Mouse (Mus musculus) limb, embryonic 11.5 days (tissue): ENCODE measurements around the gene Slco2b1. TPM values are rescaled to one million over a fixed set of nuclear protein-coding genes. Genes with fewer than 3 reads are reported as not detected.

ENCODE experiments used
- ATAC-seq: fragments of 200-750 bp; cut with Nextera tagmentation; 2 replicates; pipeline ENCODE4 v1.8.0; 2017; ENCODE audit warnings: low read depth; ENCODE audit not compliant: insufficient number of reproducible peaks, low FRiP score, low TSS enrichment
- DNase-seq: peaks from one replicate; pipeline ENCODE4 v3.0.0-alpha.2; 2015; ENCODE audit warnings: low spot score
- H3K27ac ChIP-seq: fragments of 300-500 bp; sonication (generic); replicated peaks from 2 replicates; pipeline ENCODE4 v1.5.1; 2014; ENCODE audit warnings: low read depth, mild to moderate bottlenecking, low read length
- H3K27me3 ChIP-seq: fragments of 300-500 bp; sonication (generic); 2 replicates; pipeline ENCODE4 v1.6.1; 2014; ENCODE audit warnings: mild to moderate bottlenecking, low read length, mixed read lengths; ENCODE audit not compliant: control insufficient read depth, insufficient read depth
- H3K36me3 ChIP-seq: fragments of 300-500 bp; sonication (generic); 2 replicates; pipeline ENCODE4 v1.6.1; 2014; ENCODE audit warnings: mild to moderate bottlenecking, low read length, moderate library complexity, mixed read lengths; ENCODE audit not compliant: control insufficient read depth, insufficient read depth
- H3K4me1 ChIP-seq: fragments of 300-500 bp; sonication (generic); 2 replicates; pipeline ENCODE4 v1.6.1; 2014; ENCODE audit warnings: low read length, mixed read lengths; ENCODE audit not compliant: control insufficient read depth, insufficient read depth
- H3K4me2 ChIP-seq: fragments of 300-500 bp; sonication (generic); 2 replicates; pipeline ENCODE4 v1.6.1; 2014; ENCODE audit warnings: low read depth, mild to moderate bottlenecking, moderate library complexity; ENCODE audit not compliant: severe bottlenecking
- H3K4me3 ChIP-seq: fragments of 300-500 bp; sonication (generic); 2 replicates; pipeline ENCODE4 v1.5.1; 2014; ENCODE audit warnings: low read depth, low read length
- H3K9ac ChIP-seq: fragments of 300-500 bp; sonication (generic); 2 replicates; pipeline ENCODE4 v1.6.1; 2014; ENCODE audit warnings: mild to moderate bottlenecking, low read length
- H3K9me3 ChIP-seq: fragments of 300-500 bp; sonication (generic); 2 replicates; pipeline ENCODE4 v1.6.1; 2016; ENCODE audit warnings: low read length; ENCODE audit not compliant: control insufficient read depth
- WGBS: fragments of 180-500 bp; shearing (Covaris S2); extraction: QIAGEN DNeasy Blood & Tissue Kit; methylation state at CpG from one replicate; pipeline ENCODE4 v1.1.7; 2014; 5-methylcytosine and 5-hydroxymethylcytosine counted together
- polyA plus RNA-seq: library from polyadenylated mRNA; unstranded; fragments of >200 nt; fragmentation: Nextera tagmentation; extraction: Ambion mirVana; gene quantifications from 2 replicates; pipeline ENCODE4 v1.2.1, GENCODE M21; 2014

Gene Slco2b1
- polyA plus RNA-seq, 1 experiment from 2014 or later: 0.79 TPM

- Histone ChIP-seq H3K4me3 (no peak overlapping the region), H3K36me3 (no peaks in the 10 kb centered on the region), H3K9me3 (no peaks in the 10 kb centered on the region), H3K9ac (no peak overlapping the region), H3K27ac (no peak overlapping the region), H3K27me3 (no peaks in the 10 kb centered on the region), H3K4me1 (no peaks in the 10 kb centered on the region), H3K4me2 (no peak overlapping the region)
- DNase-seq: no peak
- no peak for ATAC-seq
- WGBS: 69% methylated on average over 4 of the region's 4 CpGs
Observed at GRCm38 (mm10) chr7:99684086-99684485, 27.1 kb downstream of the Slco2b1 start.

DNA sequence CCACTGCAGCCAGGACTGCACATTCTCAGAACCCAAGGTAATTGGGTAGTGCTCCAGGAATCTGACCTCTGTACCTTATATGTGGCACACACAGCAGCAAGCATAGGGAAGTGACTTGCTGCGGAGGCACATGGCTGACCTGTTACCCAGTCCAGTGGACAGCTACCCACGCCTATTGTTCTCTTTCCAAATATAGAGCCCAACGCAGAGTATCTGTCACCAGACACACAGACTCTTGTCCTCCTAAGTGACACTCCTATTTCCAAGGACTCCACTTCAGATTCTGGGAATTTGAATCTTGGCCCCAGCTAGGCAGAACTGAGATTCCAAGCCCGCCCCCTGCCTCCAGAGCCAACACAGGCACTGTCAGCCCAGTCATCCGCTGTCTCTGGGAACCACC lies 30.4 kb downstream of the Slco2b1 start:
- Histone ChIP-seq H3K27me3 (no peaks in the 10 kb centered on the region), H3K27ac (no peak overlapping the region), H3K9ac (no peak overlapping the region), H3K36me3 (no peaks in the 10 kb centered on the region), H3K4me2 (no peak overlapping the region), H3K4me3 (no peak overlapping the region), H3K9me3 (no peaks in the 10 kb centered on the region), H3K4me1 (no peaks in the 10 kb centered on the region)
- ATAC-seq (no peak), DNase-seq (no peak)
- WGBS: 85% methylated on average over 5 of the region's 5 CpGs

GRCm38 (mm10) chr7:99674890-99675289 lies 36.2 kb downstream of the Slco2b1 start:
- H3K9ac ChIP-seq: no peak overlapping the region
- H3K27ac ChIP-seq: no peak overlapping the region
- WGBS: 83% methylated on average over 3 of the region's 3 CpGs
- no peak overlapping the region for H3K4me3 ChIP-seq
- DNase-seq (no peak), ATAC-seq (no peak)
- no peaks in the 10 kb centered on the region for H3K36me3 ChIP-seq
- no peaks in the 10 kb centered on the region for H3K4me1 ChIP-seq
- H3K27me3 ChIP-seq: no peaks in the 10 kb centered on the region
- H3K9me3 ChIP-seq: no peaks in the 10 kb centered on the region
- no peak overlapping the region for H3K4me2 ChIP-seq

DNA sequence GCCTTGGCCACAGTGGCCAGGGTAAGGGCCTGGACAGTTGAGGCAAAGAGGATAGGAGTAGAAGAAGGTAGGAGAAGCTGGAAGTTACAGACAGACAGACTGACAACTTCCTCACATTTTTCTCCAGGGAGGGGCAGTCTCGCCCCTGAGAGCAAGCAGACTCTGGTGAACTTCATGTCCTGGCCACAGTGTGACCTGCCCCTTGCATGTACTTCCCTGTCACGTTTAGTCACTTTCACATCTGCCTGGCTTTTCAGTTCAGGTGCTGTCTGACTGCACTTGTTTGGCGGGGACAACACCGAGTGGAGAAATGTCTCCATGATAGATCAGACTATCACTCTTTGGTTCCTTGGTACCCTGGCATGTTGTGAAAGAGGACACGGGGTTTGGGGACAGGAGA lies 36.9 kb downstream of the Slco2b1 start:
- no peaks in the 10 kb centered on the region for H3K27me3 ChIP-seq
- H3K36me3 ChIP-seq: no peaks in the 10 kb centered on the region
- H3K4me1 ChIP-seq: no peaks in the 10 kb centered on the region
- H3K9ac ChIP-seq: no peak overlapping the region
- no peak overlapping the region for H3K27ac ChIP-seq
- no peaks in the 10 kb centered on the region for H3K9me3 ChIP-seq
- H3K4me3 ChIP-seq: no peak overlapping the region
- H3K4me2 ChIP-seq: no peak overlapping the region
- ATAC-seq: no peak
- no peak for DNase-seq
- WGBS: 78% methylated on average over 5 of the region's 5 CpGs

- Histone ChIP-seq H3K27me3 (no peaks in the 10 kb centered on the region), H3K4me1 (0 out of 2 replicates have a peak, but pooled peaks cover 3% of the 10 kb centered on the region), H3K4me3 (no peak overlapping the region), H3K36me3 (no peaks in the 10 kb centered on the region), H3K27ac (no peak overlapping the region), H3K4me2 (no peak overlapping the region), H3K9me3 (no peaks in the 10 kb centered on the region), H3K9ac (no peak overlapping the region)
- ATAC-seq (no peak), DNase-seq (no peak)
- 85% methylated on average over 8 of the region's 8 CpGs for WGBS
Observed at GRCm38 (mm10) chr7:99673188-99673587, 38.0 kb downstream of the Slco2b1 start.

DNA sequence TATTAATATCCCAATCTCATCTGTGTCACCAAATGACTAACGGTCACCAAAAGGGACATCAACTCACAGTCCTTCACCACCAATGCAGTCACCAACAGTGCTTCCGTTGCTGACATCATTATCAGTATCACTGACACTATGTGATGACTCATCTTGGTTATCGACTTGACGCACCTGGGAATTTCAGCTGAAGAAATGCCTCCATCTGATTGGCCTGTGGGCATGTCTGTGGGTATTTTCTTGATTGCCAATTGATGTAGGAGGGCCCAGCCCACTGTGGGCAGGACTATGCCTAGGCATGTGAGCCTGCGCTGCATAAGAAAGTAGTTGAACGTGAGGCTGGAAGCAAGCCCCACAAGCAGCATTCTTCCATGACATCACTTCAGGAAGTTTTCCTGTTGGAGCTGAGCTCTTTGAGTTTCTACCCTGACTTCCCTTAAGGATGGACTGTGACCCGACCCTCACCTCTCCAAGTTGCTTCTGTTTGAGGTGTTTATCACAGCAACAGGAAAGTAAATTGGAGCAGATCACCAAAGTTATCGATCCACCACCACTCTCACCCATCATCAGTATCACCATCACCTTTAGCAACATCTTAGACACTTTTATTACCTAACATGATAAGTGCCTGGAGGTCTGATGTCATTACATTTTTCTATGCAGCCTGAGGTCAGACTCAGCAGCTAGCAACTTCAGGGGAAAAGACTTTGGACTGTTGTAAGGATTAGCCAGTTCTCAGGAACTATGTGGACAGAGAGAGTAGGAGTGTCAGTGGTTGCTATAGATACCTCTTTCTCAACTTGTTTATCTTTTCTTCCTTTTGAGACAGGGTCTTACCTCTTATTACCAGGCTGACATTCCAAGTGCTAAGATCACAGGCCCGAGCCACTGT lies 39.4 kb downstream of the Slco2b1 start:
- H3K27ac ChIP-seq: no peak overlapping the region
- no peak overlapping the region for H3K4me3 ChIP-seq
- ATAC-seq (no peak), DNase-seq (no peak)
- no peak overlapping the region for H3K9ac ChIP-seq
- no peak overlapping the region for H3K4me2 ChIP-seq
- H3K9me3 ChIP-seq: no peaks in the 10 kb centered on the region
- H3K36me3 ChIP-seq: no peaks in the 10 kb centered on the region
- H3K27me3 ChIP-seq: no peaks in the 10 kb centered on the region
- H3K4me1 ChIP-seq: 0 out of 2 replicates have a peak, but pooled peaks cover 3% of the 10 kb centered on the region
- WGBS: 80% methylated on average over 9 of the region's 9 CpGs

DNA sequence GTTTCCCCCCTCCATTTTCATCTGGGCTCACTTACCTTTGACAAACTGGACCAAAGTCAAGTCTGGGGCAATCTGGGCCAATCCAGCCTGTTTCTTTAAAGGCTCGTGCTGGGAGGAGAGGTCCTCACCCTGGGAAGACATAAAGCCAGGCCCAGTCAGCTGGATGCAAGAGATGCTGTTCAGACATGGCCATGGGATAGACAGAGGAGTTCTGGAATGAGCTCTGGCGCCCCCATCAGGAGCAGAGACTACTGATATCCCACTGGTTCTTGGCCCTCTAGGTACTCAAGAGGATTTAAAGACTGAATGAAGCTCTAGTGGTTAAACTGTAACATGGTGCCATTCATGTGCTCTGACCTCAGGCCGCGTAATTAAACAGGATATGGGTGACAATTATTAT lies 40.2 kb downstream of the Slco2b1 start:
- Histone ChIP-seq H3K9me3 (no peaks in the 10 kb centered on the region), H3K27me3 (no peaks in the 10 kb centered on the region), H3K36me3 (no peaks in the 10 kb centered on the region), H3K4me3 (no peak overlapping the region), H3K9ac (no peak overlapping the region), H3K4me2 (no peak overlapping the region), H3K4me1 (0 out of 2 replicates have a peak, but pooled peaks cover 3% of the 10 kb centered on the region), H3K27ac (no peak overlapping the region)
- no peak for DNase-seq
- no peak for ATAC-seq
- WGBS: 78% methylated on average over 4 of the region's 4 CpGs

DNA sequence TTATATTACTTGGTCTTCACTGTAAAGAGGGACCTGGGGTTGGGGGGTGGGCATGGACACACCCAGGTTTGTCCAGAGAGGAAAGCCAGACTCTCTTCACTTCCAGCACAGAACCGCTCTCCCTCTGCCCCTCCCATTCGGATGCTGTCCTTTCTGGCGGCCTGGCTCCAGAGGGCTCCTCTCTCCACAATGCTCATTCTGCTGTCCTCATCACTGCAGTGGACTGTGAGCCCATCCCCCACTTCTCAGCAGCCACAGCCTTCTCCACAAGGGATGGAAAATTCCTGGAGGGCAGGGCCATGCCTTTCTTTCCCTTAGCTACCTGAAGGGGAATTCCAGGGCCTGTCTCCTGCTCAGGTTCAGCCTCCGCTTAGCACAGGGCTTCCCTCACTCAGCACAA lies 42.3 kb downstream of the Slco2b1 start:
- Histone ChIP-seq H3K4me3 (no peak overlapping the region), H3K27ac (no peak overlapping the region), H3K27me3 (no peaks in the 10 kb centered on the region), H3K9me3 (no peaks in the 10 kb centered on the region), H3K4me2 (no peak overlapping the region), H3K36me3 (no peaks in the 10 kb centered on the region), H3K9ac (no peak overlapping the region), H3K4me1 (0 out of 2 replicates have a peak, but pooled peaks cover 3% of the 10 kb centered on the region)
- WGBS: 35% methylated on average over 4 of the region's 4 CpGs
- no peak for ATAC-seq
- no peak for DNase-seq
